Mouse (Mus musculus) liver, embryonic 15.5 days (tissue): ENCODE results near the gene Lcn2. TPM values are rescaled to one million over a fixed set of nuclear protein-coding genes. Genes with fewer than 3 reads are reported as not detected.

ENCODE experiments used
- ATAC-seq: fragments of 200-750 bp; cut with Nextera tagmentation; 2 replicates; pipeline ENCODE4 v1.8.0; 2017; ENCODE audit warnings: moderate number of reproducible peaks, mild to moderate bottlenecking, moderate library complexity; ENCODE audit not compliant: insufficient read depth
- H3K27ac ChIP-seq: fragments of 300-500 bp; sonication (generic); replicated peaks from 2 replicates; pipeline ENCODE4 v1.5.1; 2015; ENCODE audit warnings: mild to moderate bottlenecking, inconsistent platforms
- H3K27me3 ChIP-seq: fragments of 300-500 bp; sonication (generic); 2 replicates; pipeline ENCODE4 v1.6.1; 2015; ENCODE audit warnings: mild to moderate bottlenecking, inconsistent platforms
- H3K36me3 ChIP-seq: fragments of 300-500 bp; sonication (generic); replicated peaks from 2 replicates; pipeline ENCODE4 v1.6.1; 2015; ENCODE audit warnings: moderate library complexity, mild to moderate bottlenecking, inconsistent platforms
- H3K4me1 ChIP-seq: fragments of 300-500 bp; sonication (generic); replicated peaks from 2 replicates; pipeline ENCODE4 v1.6.1; 2015; ENCODE audit warnings: inconsistent platforms
- H3K4me2 ChIP-seq: fragments of 300-500 bp; sonication (generic); 2 replicates; pipeline ENCODE4 v1.6.1; 2015; ENCODE audit warnings: moderate library complexity, mild to moderate bottlenecking, inconsistent platforms
- H3K4me3 ChIP-seq: fragments of 300-500 bp; sonication (generic); replicated peaks from 2 replicates; pipeline ENCODE4 v1.5.1; 2015; ENCODE audit warnings: mild to moderate bottlenecking, inconsistent platforms
- H3K9ac ChIP-seq: fragments of 300-500 bp; sonication (generic); 2 replicates; pipeline ENCODE4 v1.6.1; 2015; ENCODE audit warnings: moderate library complexity, mild to moderate bottlenecking, inconsistent platforms
- H3K9me3 ChIP-seq: fragments of 300-500 bp; sonication (generic); replicated peaks from 2 replicates; pipeline ENCODE4 v1.6.1; 2016; ENCODE audit warnings: inconsistent platforms
- WGBS: fragments of 180-500 bp; shearing (Covaris S2); methylation state at CpG from one replicate; pipeline ENCODE4 v1.1.7; 2015; ENCODE audit warnings: mixed read lengths; ENCODE audit not compliant: insufficient replicate concordance; 5-methylcytosine and 5-hydroxymethylcytosine counted together
- polyA plus RNA-seq: library from polyadenylated mRNA; unstranded; fragments of >200 nt; fragmentation: Nextera tagmentation; extraction: Ambion mirVana; gene quantifications from 2 replicates; pipeline ENCODE4 v1.2.1, GENCODE M21; 2015

Lcn2 gene
- polyA plus RNA-seq, 1 experiment from 2014 or later: 185 TPM

DNA sequence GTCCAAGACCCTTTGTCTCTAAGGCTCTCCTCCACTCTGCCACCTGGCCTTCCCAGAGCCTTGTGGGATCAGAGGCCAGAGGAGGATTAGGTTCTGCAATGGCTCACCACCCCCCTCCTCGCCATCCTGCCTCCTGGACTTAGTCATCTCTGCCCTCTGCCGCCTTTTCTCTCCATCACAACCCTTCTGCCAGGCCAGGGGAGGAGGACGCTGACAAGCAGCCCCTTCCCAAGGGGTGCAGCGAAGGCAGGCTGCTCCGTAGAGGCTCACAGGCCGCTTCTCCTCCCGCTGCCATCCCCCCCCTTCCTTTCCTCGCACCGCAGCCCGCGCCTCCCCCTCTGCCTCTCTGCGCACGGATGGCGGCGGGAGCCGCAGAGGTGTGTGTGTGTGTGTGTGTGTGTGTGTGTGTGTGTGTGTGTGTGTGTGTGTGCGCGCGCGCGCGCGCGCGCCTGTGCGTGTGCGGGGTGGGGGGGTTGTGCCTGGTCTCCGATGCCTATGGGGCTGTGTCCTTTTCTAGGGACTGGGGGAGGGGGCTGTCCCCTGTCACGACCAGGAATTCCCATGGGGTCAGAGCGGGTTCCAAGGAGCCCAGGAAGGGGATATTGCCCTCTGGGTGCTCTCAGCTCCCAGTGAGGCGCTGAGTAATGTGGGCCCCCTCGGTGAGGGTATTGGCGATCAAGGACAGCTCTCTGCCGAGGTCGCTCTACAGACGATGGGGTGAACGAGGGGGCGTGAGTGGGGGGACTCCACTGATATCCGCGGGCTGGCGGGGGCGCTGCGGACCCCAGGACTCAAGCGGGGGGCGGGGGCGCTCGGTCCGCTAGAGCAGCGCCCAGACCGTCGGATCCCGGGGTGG, 35.7 kb downstream of the Lcn2 start, which contains the start of gene Ciz1:
Ciz1 (plus strand) TSS at position 177 of the 856 bp plus-strand sequence.
- peaks cover 65% of the 10 kb centered on the region for H3K27me3 ChIP-seq
- H3K4me2 ChIP-seq: peak within 1 kb of the TSS; percentile 90
- 0 out of 2 replicates have a peak within 1 kb of the TSS, but pooled peaks have one; percentile 46 for H3K9ac ChIP-seq
- H3K9me3 ChIP-seq: no peaks in the 10 kb centered on the region
- peaks cover 32% of the 10 kb centered on the region for H3K4me1 ChIP-seq
- H3K4me3 ChIP-seq: peak within 1 kb of the TSS; percentile 55
- H3K36me3 ChIP-seq: no peaks in the 10 kb centered on the region
- WGBS: 1% methylated on average over 48 of the region's 52 CpGs
- no peak for ATAC-seq
- H3K27ac ChIP-seq: no peak within 1 kb of the TSS

DNA sequence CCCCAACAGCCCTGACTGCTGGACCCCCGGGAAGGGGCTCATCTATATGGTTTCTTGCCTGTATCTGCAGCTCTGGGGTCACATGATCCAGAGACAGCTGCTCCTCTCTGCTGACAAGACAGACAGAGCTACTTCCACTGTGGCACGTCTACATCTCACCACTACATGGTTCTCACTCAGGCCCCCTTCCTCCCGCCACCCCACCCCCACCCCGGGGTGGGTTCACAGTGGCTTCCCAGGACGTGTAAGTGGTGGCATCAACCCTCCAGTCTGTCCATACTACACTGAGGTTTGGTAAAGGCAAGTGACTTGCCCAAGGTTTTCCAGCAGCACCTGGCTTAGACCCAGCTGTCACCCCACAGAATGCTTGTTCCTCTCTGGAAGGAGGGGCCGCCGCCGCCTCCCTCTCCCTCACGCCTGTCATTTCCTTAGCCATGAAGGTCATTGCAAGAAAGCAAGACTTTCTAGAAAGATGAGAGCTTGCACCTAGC, 36.5 kb downstream of the Lcn2 start:
- Histone ChIP-seq H3K4me3 (no peak overlapping the region), H3K27me3 (peaks cover 65% of the 10 kb centered on the region), H3K9ac (no peak overlapping the region), H3K4me1 (peaks cover 32% of the 10 kb centered on the region), H3K4me2 (no peak overlapping the region), H3K9me3 (no peaks in the 10 kb centered on the region), H3K36me3 (no peaks in the 10 kb centered on the region), H3K27ac (no peak overlapping the region)
- no peak; the same call in 1 of the 2 replicates for ATAC-seq
- WGBS: 35% methylated on average over 9 of the region's 9 CpGs

DNA sequence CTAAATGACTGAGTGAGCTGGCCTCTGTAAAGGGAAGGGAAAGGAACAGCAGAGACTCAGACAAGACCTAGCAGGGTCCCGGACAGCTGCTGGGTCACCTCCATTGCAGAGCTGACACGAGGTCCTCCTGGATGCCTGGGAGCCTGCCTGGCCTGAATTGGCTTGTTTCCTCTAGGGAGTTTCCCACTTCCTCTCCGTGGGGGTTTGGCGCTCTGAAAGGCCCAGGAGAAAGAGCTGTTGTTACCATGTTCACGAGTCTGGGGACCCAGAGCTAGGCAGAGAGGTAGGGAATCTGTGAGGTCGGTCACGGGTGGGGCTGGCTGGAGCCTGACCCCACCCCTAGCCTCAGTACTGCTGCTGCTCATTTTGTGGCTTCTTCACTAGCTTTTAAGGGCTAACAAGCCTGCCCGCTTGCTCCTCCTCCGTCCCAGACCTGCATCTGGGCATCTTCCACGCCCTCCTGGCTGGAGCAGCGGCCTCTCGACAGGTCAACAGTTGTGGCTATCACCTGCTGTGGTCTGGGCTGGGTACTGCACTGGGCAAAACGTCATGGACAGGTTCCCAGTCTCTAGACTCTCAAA, 37.5 kb downstream of the Lcn2 start:
- no peaks in the 10 kb centered on the region for H3K9me3 ChIP-seq
- no peak overlapping the region for H3K4me3 ChIP-seq
- 40% methylated on average over 13 of the region's 13 CpGs for WGBS
- peaks cover 30% of the 10 kb centered on the region for H3K4me1 ChIP-seq
- no peak overlapping the region for H3K9ac ChIP-seq
- H3K4me2 ChIP-seq: no peak overlapping the region
- H3K27me3 ChIP-seq: peaks cover 61% of the 10 kb centered on the region
- H3K27ac ChIP-seq: no peak overlapping the region
- no peak for ATAC-seq
- H3K36me3 ChIP-seq: no peaks in the 10 kb centered on the region

DNA sequence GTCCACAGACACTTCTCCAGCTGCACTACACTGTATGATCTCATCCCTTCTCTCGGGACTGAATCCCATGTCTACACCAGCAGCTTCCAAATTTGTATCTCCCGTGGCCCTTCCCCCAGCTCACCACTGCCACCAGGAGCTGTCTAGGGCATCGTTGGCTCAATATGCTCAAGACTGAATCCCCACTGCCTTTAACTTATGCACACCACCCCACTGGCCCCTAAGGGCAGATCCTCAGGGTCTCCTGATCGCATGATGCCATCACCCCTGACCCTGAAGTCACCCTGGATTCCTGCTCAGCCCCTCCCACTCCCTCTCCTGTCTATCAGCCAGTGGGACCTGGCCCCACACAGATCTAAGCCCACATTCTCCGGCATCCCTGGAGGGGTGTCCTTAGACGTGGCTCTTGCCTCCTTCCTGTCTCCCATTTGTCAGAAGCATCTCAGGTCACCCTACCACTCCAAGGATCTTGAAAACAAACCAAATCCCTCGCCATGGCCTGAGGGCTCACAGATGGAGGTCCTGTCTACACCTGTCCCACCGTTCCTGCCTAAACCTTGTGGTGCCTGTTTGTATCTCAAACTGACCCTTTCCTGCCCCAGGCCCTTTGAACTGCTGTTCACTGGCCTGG, 38.3 kb downstream of the Lcn2 start:
- no peak for ATAC-seq

DNA sequence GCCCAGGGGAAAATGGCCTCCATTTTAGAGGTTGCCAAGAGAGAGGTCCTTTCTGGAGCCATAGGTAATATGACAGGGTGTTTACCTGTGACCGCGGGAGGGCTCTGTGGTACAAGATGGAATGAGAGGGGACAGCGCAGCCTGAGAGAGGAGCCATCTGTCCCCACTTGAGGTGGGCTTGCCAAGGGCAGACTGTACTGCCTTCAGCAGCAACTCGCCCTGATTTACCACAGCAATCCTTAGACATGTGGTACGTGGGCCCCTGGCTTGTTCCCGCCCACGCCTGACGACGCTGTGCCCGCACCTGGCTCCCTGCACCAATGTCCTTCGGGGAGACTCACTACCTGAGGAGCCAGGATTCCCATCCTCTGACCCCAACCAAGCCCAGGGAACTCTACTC, 39.7 kb downstream of the Lcn2 start:
- 66% methylated on average over 11 of the region's 11 CpGs for WGBS

More for the DNA sequence above, 38.3 kb downstream of the Lcn2 start:
- Histone ChIP-seq H3K4me1 (peaks cover 29% of the 10 kb centered on the region), H3K4me2 (no peak overlapping the region), H3K36me3 (no peaks in the 10 kb centered on the region), H3K27me3 (peaks cover 61% of the 10 kb centered on the region), H3K27ac (no peak overlapping the region), H3K9me3 (no peaks in the 10 kb centered on the region), H3K9ac (no peak overlapping the region), H3K4me3 (no peak overlapping the region)
- WGBS: 51% methylated on average over 8 of the region's 8 CpGs

DNA sequence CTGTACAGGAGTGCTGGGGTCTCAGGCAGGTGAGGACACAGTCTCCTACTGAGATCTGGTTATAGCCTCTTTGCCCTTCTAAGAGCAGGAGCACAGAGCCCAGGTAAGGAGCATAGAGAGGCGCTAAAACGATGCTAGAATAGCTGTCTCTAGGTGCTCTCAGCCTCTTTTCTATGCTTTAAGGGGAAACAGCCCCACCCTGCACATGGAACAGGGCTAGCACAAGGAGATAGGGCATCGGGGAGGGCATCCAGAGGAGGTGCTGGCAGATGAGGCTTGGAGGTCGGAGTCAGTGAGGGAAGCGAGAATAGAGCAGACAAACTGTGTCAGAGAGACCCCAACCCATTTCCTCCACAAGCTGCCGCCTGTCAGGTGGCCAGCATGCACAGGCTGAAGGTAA, 41.0 kb downstream of the Lcn2 start:
- H3K27me3 ChIP-seq: peaks cover 49% of the 10 kb centered on the region
- H3K4me3 ChIP-seq: no peak overlapping the region
- 48% methylated on average over 6 of the region's 6 CpGs for WGBS
- H3K27ac ChIP-seq: no peak overlapping the region
- H3K4me1 ChIP-seq: peaks cover 3% of the 10 kb centered on the region; the same call in 1 of the 2 replicates
- no peak overlapping the region for H3K9ac ChIP-seq
- H3K9me3 ChIP-seq: no peaks in the 10 kb centered on the region
- no peak for ATAC-seq
- H3K36me3 ChIP-seq: no peaks in the 10 kb centered on the region
- no peak overlapping the region for H3K4me2 ChIP-seq

More for the DNA sequence above, 39.7 kb downstream of the Lcn2 start:
- peaks cover 62% of the 10 kb centered on the region for H3K27me3 ChIP-seq
- ATAC-seq: no peak
- H3K4me1 ChIP-seq: peaks cover 15% of the 10 kb centered on the region
- H3K36me3 ChIP-seq: no peaks in the 10 kb centered on the region
- no peaks in the 10 kb centered on the region for H3K9me3 ChIP-seq
- H3K4me2 ChIP-seq: no peak overlapping the region
- H3K27ac ChIP-seq: no peak overlapping the region
- H3K4me3 ChIP-seq: no peak overlapping the region
- no peak overlapping the region for H3K9ac ChIP-seq

DNA sequence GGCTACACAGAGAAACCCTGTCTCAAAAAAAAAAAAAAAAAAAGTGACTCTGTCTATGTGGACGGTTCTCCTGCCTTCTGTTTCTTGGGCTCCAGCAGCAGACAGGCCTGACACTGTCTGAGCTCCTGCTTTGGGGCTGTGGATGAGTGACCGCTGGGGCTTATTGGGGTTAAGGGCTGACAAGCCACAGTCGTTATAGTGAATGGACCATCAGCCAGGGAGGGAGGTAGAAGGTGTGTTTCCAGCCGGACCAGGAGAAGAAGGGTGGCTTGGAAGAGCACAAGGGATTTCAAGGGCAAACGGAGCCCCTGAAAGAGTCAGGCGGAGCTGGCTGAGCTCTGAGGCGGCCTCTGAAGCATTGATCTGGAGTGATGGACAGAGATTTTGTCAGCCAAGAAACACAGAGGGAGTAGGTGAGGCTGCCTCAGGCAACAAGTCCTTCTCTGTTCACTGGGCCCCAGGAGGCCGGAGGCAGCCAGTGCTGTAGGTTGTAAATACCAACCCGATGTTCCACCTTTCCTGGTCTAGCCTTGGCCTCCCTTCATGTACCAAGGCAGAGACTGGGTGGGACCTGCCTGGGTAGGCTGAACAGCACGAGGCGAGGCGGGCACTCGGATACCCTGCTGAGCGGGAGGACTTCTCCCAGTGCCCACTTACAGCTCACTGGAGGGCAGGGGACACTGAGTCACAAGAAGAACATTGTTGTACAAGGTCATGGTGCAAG, 43.3 kb downstream of the Lcn2 start:
- 65% methylated on average over 14 of the region's 14 CpGs for WGBS
- no peaks in the 10 kb centered on the region for H3K9me3 ChIP-seq
- H3K4me1 ChIP-seq: no peaks in the 10 kb centered on the region
- no peak overlapping the region for H3K27ac ChIP-seq
- no peak overlapping the region for H3K9ac ChIP-seq
- no peak overlapping the region for H3K4me2 ChIP-seq
- ATAC-seq: no peak
- no peaks in the 10 kb centered on the region for H3K36me3 ChIP-seq
- H3K27me3 ChIP-seq: peaks cover 40% of the 10 kb centered on the region
- H3K4me3 ChIP-seq: no peak overlapping the region

DNA sequence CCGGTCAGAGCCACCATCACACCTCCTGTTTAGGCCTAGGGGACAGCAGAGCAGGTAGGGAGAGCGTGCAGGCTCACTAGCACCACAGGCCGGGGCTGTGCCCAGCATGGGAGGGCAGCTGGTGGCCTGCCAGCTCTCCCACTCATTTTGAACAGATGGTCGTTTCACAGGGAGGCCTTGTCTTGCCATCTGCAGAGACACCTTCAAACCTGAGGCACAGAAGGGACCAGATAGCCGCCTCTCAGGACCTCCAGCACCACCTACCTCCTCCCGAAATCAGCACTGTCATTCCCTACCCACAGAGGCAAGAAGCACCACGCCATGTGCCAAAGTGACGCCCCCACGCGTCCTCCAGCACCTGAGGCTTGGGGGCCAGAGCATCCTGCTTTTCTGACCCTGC, 44.0 kb downstream of the Lcn2 start:
- Histone ChIP-seq H3K4me1 (no peaks in the 10 kb centered on the region), H3K9me3 (no peaks in the 10 kb centered on the region), H3K4me2 (no peak overlapping the region), H3K9ac (no peak overlapping the region), H3K27ac (no peak overlapping the region), H3K36me3 (no peaks in the 10 kb centered on the region), H3K27me3 (peaks cover 33% of the 10 kb centered on the region; the same call in 1 of the 2 replicates), H3K4me3 (no peak overlapping the region)
- 60% methylated on average over 10 of the region's 10 CpGs for WGBS
- ATAC-seq: no peak

DNA sequence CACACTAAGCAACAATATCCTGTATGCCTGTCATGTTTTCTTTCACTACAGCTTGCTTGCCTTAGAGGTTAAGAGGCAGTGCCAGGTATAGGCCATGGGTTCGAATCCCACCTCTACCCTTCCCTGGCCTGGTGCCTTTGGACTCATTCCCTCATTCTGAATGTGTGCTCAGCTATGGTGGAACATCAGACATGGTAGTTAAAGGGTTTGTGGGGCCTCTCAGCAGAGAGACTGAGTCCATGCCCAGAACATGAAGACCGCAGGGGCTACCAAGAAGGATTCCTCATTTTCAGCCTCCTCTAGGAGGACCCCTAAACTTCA, 44.7 kb downstream of the Lcn2 start:
- no peak for ATAC-seq
- 67% methylated on average over 2 of the region's 2 CpGs for WGBS
- no peak overlapping the region for H3K4me2 ChIP-seq
- H3K9me3 ChIP-seq: no peaks in the 10 kb centered on the region
- no peaks in the 10 kb centered on the region for H3K36me3 ChIP-seq
- no peaks in the 10 kb centered on the region for H3K4me1 ChIP-seq
- H3K9ac ChIP-seq: no peak overlapping the region
- peaks cover 26% of the 10 kb centered on the region; the same call in 1 of the 2 replicates for H3K27me3 ChIP-seq
- H3K27ac ChIP-seq: no peak overlapping the region
- no peak overlapping the region for H3K4me3 ChIP-seq

DNA sequence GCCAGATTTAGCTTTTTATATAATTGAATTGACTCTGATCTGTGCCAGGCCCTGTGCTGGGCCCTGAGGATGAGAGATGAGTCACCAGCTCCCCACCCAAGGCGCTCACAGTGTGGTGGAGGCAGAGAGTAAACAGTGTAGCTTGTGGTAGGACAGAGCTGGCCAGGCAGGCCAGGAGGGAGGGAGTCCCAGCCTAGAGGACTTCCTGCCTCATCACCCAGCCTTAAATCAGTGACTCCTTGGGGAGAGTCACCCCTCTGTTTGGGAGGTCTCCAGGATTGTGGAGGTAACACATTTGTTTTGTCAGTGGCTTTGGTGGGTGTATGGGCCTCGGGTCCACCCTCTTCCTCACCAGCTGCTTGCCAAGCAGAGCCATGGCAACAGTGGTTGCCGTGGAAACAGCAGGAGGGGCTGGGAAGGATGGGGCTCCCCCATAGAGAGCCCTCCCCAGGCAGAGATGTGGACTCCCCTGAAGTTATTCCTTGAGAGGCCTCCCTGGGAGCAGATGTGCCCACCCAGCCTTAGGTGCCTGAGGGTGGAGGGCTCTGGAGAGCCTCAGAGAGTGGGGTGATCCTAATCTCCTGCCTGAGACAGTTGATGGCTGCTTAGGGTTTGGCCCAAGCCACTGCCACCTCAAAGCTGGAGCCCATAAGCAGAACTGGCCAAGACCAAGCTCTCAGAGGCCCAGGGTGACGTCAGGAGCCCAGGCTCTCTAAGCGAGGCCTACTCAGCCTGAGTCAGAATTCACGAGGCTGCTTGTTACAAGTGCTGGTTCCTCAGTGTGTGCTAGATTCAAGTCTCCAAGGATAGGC, 45.3 kb downstream of the Lcn2 start:
- Histone ChIP-seq H3K27ac (no peak overlapping the region), H3K27me3 (peaks cover 23% of the 10 kb centered on the region; the same call in 1 of the 2 replicates), H3K9ac (no peak overlapping the region), H3K4me2 (no peak overlapping the region), H3K4me3 (no peak overlapping the region), H3K9me3 (no peaks in the 10 kb centered on the region), H3K36me3 (no peaks in the 10 kb centered on the region), H3K4me1 (no peaks in the 10 kb centered on the region)
- ATAC-seq: no peak
- WGBS: 57% methylated on average over 6 of the region's 6 CpGs
